Mouse (Mus musculus): ENCODE results near the gene Zfp692. TPM values are rescaled to one million over a fixed set of nuclear protein-coding genes. Genes with fewer than 3 reads are reported as not detected.

The Zfp692 gene
- polyA plus RNA-seq, 1 experiment from 2014 or later, result 13.7 TPM

DNA sequence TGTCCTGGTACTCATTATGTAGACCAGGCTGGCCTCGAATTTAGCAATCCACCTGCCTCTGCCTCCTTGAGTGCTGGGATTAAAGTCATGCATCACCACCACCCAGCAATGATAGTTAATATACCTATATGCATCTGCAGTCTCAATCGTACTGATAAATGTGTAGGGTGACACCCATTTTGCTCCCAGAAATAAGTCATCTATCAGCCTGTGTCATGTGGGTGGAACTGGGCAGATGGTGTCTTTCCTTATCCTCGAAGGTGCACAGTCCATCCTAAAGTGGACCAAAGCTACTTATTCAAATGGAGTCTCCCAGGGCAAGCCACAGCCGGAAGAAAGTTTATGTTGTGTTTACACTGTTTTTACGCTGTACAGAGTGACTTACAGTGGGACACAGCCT lies 44.3 kb downstream of the Zfp692 start:
- Histone ChIP-seq H3K27me3 (ENCODE audit: control insufficient read depth, insufficient read depth, low read length) (no peaks in the 10 kb centered on the region), H3K4me3 (ENCODE audit: low read depth, low read length) (no peak overlapping the region), H3K4me2 (replicated peaks; ENCODE audit: low read depth) (no peak overlapping the region), H3K36me3 (ENCODE audit: control insufficient read depth, insufficient read depth, low read length) (peaks cover 8% of the 10 kb centered on the region), H3K27ac (replicated peaks) (no peak overlapping the region), H3K4me1 (replicated peaks; ENCODE audit: control insufficient read depth, insufficient read depth) (no peaks in the 10 kb centered on the region), H3K9me3 (ENCODE audit: control insufficient read depth, low read length) (no peaks in the 10 kb centered on the region), H3K9ac (ENCODE audit: low read length) (no peak overlapping the region)
- DNase-seq (ENCODE audit: low spot score), result no peak
- TF ChIP-seq EP300 (optimal IDR thresholded peaks at IDR 0.05), result no peak
- no peak for TF ChIP-seq CTCF (IDR thresholded peaks at IDR 0.05; ENCODE audit: low read depth)
- no peak for ATAC-seq (ENCODE audit: low FRiP score, low TSS enrichment)
- WGBS, result 75% methylated on average over 5 of the region's 5 CpGs

DNA sequence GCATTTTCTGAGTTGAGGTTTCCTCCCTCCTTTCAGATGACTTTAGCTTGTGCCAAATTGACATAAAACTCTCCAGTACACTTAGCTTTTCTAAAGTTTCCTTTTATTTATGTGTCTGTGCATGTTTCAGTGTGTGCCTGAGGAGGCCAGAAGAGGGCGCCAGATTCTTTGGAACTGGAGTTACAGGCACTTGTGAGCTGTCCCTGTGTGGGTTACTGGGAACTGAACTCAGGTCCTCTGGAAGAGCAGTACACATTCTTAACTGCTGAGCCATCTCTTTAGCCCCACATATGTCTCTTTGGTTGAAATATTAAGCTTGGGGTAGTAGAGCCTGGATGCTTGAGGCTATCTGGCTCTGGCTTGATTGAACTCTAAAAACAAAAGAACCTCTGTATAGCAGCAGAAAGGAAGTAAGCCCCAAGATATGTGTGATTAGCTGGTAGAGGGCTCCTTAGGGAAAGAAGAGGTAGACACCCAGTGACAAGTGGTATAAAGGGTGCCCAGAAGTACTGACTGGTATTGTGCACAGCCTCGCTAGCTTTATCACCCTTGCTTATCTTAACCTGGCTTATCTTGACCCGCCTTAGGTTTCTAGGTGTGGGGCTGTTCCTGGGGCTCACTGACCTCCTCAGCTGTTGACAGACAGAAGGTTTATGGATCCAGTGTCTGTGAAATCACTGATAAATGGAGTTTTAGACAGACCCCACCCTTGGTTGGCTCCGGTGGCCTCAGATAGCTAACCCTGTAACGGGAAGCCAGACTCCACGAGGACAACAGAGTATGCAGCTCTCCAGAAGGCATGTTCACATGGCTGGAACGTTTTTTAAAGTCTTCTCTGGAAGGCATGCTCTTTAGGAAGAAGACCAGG lies 46.0 kb downstream of the Zfp692 start:
- Histone ChIP-seq H3K4me3 (ENCODE audit: low read depth, low read length) (no peak overlapping the region), H3K27ac (replicated peaks) (0 out of 2 replicates have a peak overlapping the region, but pooled peaks have one; percentile 18), H3K9me3 (ENCODE audit: control insufficient read depth, low read length) (no peaks in the 10 kb centered on the region), H3K4me2 (replicated peaks; ENCODE audit: low read depth) (no peak overlapping the region), H3K4me1 (replicated peaks; ENCODE audit: control insufficient read depth, insufficient read depth) (no peaks in the 10 kb centered on the region), H3K9ac (ENCODE audit: low read length) (no peak overlapping the region), H3K36me3 (ENCODE audit: control insufficient read depth, insufficient read depth, low read length) (no peaks in the 10 kb centered on the region), H3K27me3 (ENCODE audit: control insufficient read depth, insufficient read depth, low read length) (no peaks in the 10 kb centered on the region)
- DNase-seq (ENCODE audit: low spot score) (peak; percentile 63), ATAC-seq (ENCODE audit: low FRiP score, low TSS enrichment) (peak; percentile 36; the same call in 1 of the 2 replicates)
- TF ChIP-seq EP300 (optimal IDR thresholded peaks at IDR 0.05) (no peak), CTCF (IDR thresholded peaks at IDR 0.05; ENCODE audit: low read depth) (peak; percentile 66)
- 31% methylated on average over 7 of the region's 7 CpGs for WGBS

GRCm38 (mm10) chr11:58353709-58354108 lies 46.8 kb downstream of the Zfp692 start:
- H3K4me2 ChIP-seq (replicated peaks; ENCODE audit: low read depth), result no peak overlapping the region
- no peaks in the 10 kb centered on the region for H3K27me3 ChIP-seq (ENCODE audit: control insufficient read depth, insufficient read depth, low read length)
- H3K27ac ChIP-seq (replicated peaks), result no peak overlapping the region
- DNase-seq (ENCODE audit: low spot score), result no peak
- no peaks in the 10 kb centered on the region for H3K9me3 ChIP-seq (ENCODE audit: control insufficient read depth, low read length)
- no peak overlapping the region for H3K4me3 ChIP-seq (ENCODE audit: low read depth, low read length)
- H3K4me1 ChIP-seq (replicated peaks; ENCODE audit: control insufficient read depth, insufficient read depth), result no peaks in the 10 kb centered on the region
- H3K36me3 ChIP-seq (ENCODE audit: control insufficient read depth, insufficient read depth, low read length), result no peaks in the 10 kb centered on the region
- TF ChIP-seq CTCF (IDR thresholded peaks at IDR 0.05; ENCODE audit: low read depth) (no peak), EP300 (optimal IDR thresholded peaks at IDR 0.05) (no peak)
- WGBS, result 67% methylated on average over 3 of the region's 3 CpGs
- ATAC-seq (ENCODE audit: low FRiP score, low TSS enrichment), result no peak
- H3K9ac ChIP-seq (ENCODE audit: low read length), result no peak overlapping the region

GRCm38 (mm10) chr11:58354476-58354875 lies 47.6 kb downstream of the Zfp692 start:
- H3K4me1 ChIP-seq (replicated peaks; ENCODE audit: control insufficient read depth, insufficient read depth), result no peaks in the 10 kb centered on the region
- 57% methylated on average over 10 of the region's 10 CpGs for WGBS
- no peak overlapping the region for H3K9ac ChIP-seq (ENCODE audit: low read length)
- H3K36me3 ChIP-seq (ENCODE audit: control insufficient read depth, insufficient read depth, low read length), result no peaks in the 10 kb centered on the region
- DNase-seq (ENCODE audit: low spot score), result no peak
- no peak overlapping the region for H3K27ac ChIP-seq (replicated peaks)
- no peaks in the 10 kb centered on the region for H3K27me3 ChIP-seq (ENCODE audit: control insufficient read depth, insufficient read depth, low read length)
- no peak for ATAC-seq (ENCODE audit: low FRiP score, low TSS enrichment)
- H3K4me2 ChIP-seq (replicated peaks; ENCODE audit: low read depth), result no peak overlapping the region
- no peak overlapping the region for H3K4me3 ChIP-seq (ENCODE audit: low read depth, low read length)
- no peaks in the 10 kb centered on the region for H3K9me3 ChIP-seq (ENCODE audit: control insufficient read depth, low read length)
- no peak for TF ChIP-seq EP300 (optimal IDR thresholded peaks at IDR 0.05)
- TF ChIP-seq CTCF (IDR thresholded peaks at IDR 0.05; ENCODE audit: low read depth), result no peak

DNA sequence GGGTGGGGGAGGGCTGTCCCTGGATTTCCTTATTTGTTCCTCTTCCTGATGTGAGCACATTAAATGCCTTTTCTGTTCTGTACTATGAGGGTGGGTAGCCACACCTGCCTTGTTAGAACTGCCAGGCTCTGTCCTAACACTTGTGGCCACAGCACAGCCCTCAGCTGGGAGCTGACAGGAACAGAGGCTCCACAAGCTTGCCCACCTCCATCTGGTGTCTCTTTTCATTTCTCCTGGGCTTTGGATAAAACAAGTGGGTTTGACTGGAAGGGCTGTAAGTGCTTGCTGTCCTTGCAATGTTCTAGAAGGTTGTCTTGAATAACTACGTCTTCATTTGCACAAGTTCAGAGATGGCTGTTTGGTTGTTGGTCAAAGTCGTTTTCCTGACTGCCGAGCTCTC lies 48.1 kb downstream of the Zfp692 start:
- WGBS, result 59% methylated on average over 3 of the region's 3 CpGs

DNA sequence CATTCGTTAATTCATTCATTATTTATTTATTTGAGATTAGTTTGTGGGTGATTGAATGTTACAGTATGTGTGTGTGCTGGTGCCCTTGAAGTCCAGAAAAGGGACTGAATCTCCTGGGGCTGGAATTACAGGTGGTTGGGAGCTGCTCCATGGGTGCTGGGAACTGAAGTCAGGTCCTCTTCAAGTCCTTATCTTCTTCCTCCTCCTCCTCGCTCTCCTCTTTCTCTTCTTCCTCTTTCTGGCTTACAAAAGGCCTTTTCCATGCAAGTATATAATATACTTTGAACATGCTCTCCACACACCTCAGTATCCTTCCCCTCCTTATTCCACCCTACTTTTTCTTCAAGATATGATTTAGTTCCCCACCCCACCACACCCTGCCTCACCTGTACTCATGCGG lies 50.2 kb downstream of the Zfp692 start:
- Histone ChIP-seq H3K9me3 (ENCODE audit: control insufficient read depth, low read length) (no peaks in the 10 kb centered on the region), H3K27me3 (ENCODE audit: control insufficient read depth, insufficient read depth, low read length) (no peaks in the 10 kb centered on the region), H3K4me2 (replicated peaks; ENCODE audit: low read depth) (no peak overlapping the region), H3K36me3 (ENCODE audit: control insufficient read depth, insufficient read depth, low read length) (no peaks in the 10 kb centered on the region), H3K9ac (ENCODE audit: low read length) (no peak overlapping the region), H3K27ac (replicated peaks) (peak overlapping the region; percentile 35), H3K4me1 (replicated peaks; ENCODE audit: control insufficient read depth, insufficient read depth) (no peaks in the 10 kb centered on the region), H3K4me3 (ENCODE audit: low read depth, low read length) (no peak overlapping the region)
- TF ChIP-seq CTCF (IDR thresholded peaks at IDR 0.05; ENCODE audit: low read depth) (no peak), EP300 (optimal IDR thresholded peaks at IDR 0.05) (no peak)
- no peak for ATAC-seq (ENCODE audit: low FRiP score, low TSS enrichment)
- no peak for DNase-seq (ENCODE audit: low spot score)
- 77% methylated on average over 3 of the region's 3 CpGs for WGBS

More for the DNA sequence above, 48.1 kb downstream of the Zfp692 start:
- Histone ChIP-seq H3K36me3 (ENCODE audit: control insufficient read depth, insufficient read depth, low read length) (no peaks in the 10 kb centered on the region), H3K4me3 (ENCODE audit: low read depth, low read length) (no peak overlapping the region), H3K9ac (ENCODE audit: low read length) (no peak overlapping the region), H3K27ac (replicated peaks) (peak overlapping the region; percentile 58; the same call in 1 of the 2 replicates), H3K4me1 (replicated peaks; ENCODE audit: control insufficient read depth, insufficient read depth) (no peaks in the 10 kb centered on the region), H3K9me3 (ENCODE audit: control insufficient read depth, low read length) (no peaks in the 10 kb centered on the region), H3K27me3 (ENCODE audit: control insufficient read depth, insufficient read depth, low read length) (no peaks in the 10 kb centered on the region), H3K4me2 (replicated peaks; ENCODE audit: low read depth) (no peak overlapping the region)
- TF ChIP-seq EP300 (optimal IDR thresholded peaks at IDR 0.05), result no peak
- TF ChIP-seq CTCF (IDR thresholded peaks at IDR 0.05; ENCODE audit: low read depth), result no peak
- ATAC-seq (ENCODE audit: low FRiP score, low TSS enrichment), result no peak
- DNase-seq (ENCODE audit: low spot score), result no peak
